Mouse (Mus musculus) ES-Bruce4 (cell line): ENCODE measurements around the gene Maoa.

Experiments used
- CTCF ChIP-seq: IDR thresholded peaks from one replicate; pipeline ENCODE4 v1.8.1; 2011; ENCODE audit warnings: low read depth, low read length
- POLR2A ChIP-seq: IDR thresholded peaks from one replicate; pipeline ENCODE4 v1.8.1; 2011; ENCODE audit warnings: low read length; ENCODE audit not compliant: insufficient read depth

- TF ChIP-seq CTCF: no peak
- no peak for TF ChIP-seq POLR2A
Measured at GRCm38 (mm10) chrX:16706094-16706493, 86.6 kb downstream of the Maoa start.
